Mouse (Mus musculus): ENCODE data around the gene Adgrg1.
A peak's percentile ranks its signal among the peaks of the same experiment; 100 is the strongest.

Adgrg1 gene

GRCm38 (mm10) chr8:94974467-94975165, at the start of gene Adgrg1:
Gene Adgrg1, plus strand, starts transcription at chr8:94974751.
- DNase-seq (ENCODE audit: low spot score), result no peak

GRCm38 (mm10) chr8:94928227-94928626, 46.3 kb upstream of the Adgrg1 start:
- DNase-seq (ENCODE audit: low spot score), result no peak

GRCm38 (mm10) chr8:94933918-94934317, 40.6 kb upstream of the Adgrg1 start:
- DNase-seq (ENCODE audit: low spot score), result no peak

GRCm38 (mm10) chr8:94935172-94935571, 39.4 kb upstream of the Adgrg1 start:
- DNase-seq (ENCODE audit: low spot score), result no peak

- DNase-seq (ENCODE audit: low spot score), result peak; percentile 55
These were observed 32.0 kb upstream of the Adgrg1 start for GRCm38 (mm10) chr8:94942566-94942965.

GRCm38 (mm10) chr8:94945185-94945584, 29.4 kb upstream of the Adgrg1 start:
- DNase-seq (ENCODE audit: low spot score), result peak; percentile 43

GRCm38 (mm10) chr8:94948421-94948820, 26.1 kb upstream of the Adgrg1 start:
- no peak for DNase-seq (ENCODE audit: low spot score)

- no peak for DNase-seq (ENCODE audit: low spot score)
These were observed 25.5 kb upstream of the Adgrg1 start for GRCm38 (mm10) chr8:94949010-94949409.

- peak; percentile 86 for DNase-seq (ENCODE audit: low spot score)
These were observed 24.5 kb upstream of the Adgrg1 start for GRCm38 (mm10) chr8:94950046-94950445.

GRCm38 (mm10) chr8:94950458-94950857, 24.1 kb upstream of the Adgrg1 start:
- no peak for DNase-seq (ENCODE audit: low spot score)

GRCm38 (mm10) chr8:94952086-94952485, 22.5 kb upstream of the Adgrg1 start:
- no peak for DNase-seq (ENCODE audit: low spot score)

- no peak for DNase-seq (ENCODE audit: low spot score)
These were observed 20.8 kb upstream of the Adgrg1 start for GRCm38 (mm10) chr8:94953624-94954367.

GRCm38 (mm10) chr8:94954368-94954737, 20.2 kb upstream of the Adgrg1 start:
- DNase-seq (ENCODE audit: low spot score), result no peak

GRCm38 (mm10) chr8:94954921-94955758, 19.4 kb upstream of the Adgrg1 start:
- peak; percentile 50 for DNase-seq (ENCODE audit: low spot score)

- no peak for DNase-seq (ENCODE audit: low spot score)
These were observed 18.4 kb upstream of the Adgrg1 start for GRCm38 (mm10) chr8:94956078-94956574.

- DNase-seq (ENCODE audit: low spot score), result no peak
These were observed 12.3 kb upstream of the Adgrg1 start for GRCm38 (mm10) chr8:94962201-94962600.

GRCm38 (mm10) chr8:94964828-94965227, 9.7 kb upstream of the Adgrg1 start:
- DNase-seq (ENCODE audit: low spot score), result no peak

- DNase-seq (ENCODE audit: low spot score), result peak; percentile 63
These were observed 8.0 kb upstream of the Adgrg1 start for GRCm38 (mm10) chr8:94966578-94966977.

- DNase-seq (ENCODE audit: low spot score), result no peak
These were observed 7.5 kb upstream of the Adgrg1 start for GRCm38 (mm10) chr8:94967071-94967470.

GRCm38 (mm10) chr8:94967554-94967953, 7.0 kb upstream of the Adgrg1 start:
- DNase-seq (ENCODE audit: low spot score), result no peak

GRCm38 (mm10) chr8:94973270-94973669, 1.3 kb upstream of the Adgrg1 start:
- DNase-seq (ENCODE audit: low spot score), result no peak

- DNase-seq (ENCODE audit: low spot score), result no peak
These were observed 765 bp upstream of the Adgrg1 start for GRCm38 (mm10) chr8:94973786-94974185.
